Mouse (Mus musculus): ENCODE data around the gene Bcl11b.

Bcl11b gene

DNA sequence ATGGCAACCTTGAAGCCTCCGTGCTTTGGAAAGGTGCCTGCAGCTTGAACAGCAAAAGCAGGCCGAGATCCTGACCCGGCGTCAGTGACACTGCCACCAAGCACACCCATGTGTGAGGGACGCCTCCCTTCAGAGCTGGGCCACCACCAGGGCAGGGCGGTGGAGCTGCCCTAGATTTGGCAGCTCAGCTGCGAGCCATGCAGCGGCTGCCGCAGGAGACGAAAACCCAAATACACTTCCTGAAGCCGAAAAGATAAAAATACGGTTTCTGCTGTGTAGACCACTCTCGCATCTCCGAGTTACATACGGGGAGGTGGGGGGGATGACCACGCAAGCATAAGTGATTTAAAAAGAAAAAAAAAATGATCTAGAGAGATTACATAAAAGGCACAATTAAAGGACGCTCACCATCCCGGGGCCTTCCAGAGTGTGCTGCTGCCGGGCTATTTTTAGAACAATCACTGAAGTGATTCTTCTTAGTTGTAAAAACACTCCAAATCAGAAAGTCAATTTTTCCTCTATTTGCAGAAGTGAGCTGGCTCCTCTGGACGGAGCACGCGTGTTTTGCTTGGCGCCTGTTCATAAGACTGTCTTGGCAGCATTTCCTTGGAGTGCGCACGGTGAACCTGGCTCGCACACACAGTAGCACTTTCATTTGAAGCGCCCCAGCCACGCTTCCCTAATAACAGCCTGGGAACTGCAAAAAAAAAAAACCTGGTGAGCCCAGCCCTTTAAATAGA lies 72.6 kb downstream of the Bcl11b start:
- peak; percentile 62 to 71 for DNase-seq

DNA sequence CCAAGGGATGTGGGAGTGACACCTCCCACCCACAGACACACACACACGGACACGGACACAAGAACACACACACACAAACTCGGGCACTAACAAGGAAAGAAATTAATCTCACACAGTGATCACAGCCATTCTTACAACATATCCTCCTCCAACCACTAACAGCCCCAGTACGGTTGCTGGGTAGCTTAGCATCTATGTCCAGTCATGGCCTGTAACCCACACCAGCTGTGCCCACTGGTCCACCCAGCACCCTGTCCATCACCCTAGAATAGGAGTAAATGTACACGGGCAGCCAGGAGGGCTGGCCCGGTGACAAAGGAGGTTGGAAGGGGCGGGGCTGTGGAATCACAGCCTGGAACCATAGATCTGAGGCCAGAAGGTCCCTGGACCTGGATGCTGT lies 74.5 kb downstream of the Bcl11b start:
- DNase-seq: peak in 1 of 2 experiments; percentile 20

DNA sequence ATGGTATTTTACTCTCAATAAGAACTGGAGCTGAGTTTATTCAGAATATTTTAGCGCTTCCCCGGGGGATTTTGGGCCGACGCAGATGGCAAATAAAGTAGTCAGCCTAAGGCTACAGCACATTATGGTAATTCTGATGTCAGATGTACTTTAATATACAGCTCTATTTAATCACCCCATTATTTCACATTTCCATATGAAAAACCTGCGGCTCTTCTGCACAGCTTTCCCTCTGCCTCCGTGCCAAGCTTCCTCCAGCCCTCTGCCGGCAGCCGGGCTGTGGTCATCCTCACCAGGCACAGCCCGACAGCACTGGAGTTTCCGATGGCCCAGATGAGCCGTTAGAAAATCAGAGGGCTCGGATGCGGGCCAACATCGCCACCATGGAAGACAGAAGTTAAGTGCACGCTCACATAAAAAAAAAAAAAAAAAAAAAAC lies 74.9 kb downstream of the Bcl11b start:
- DNase-seq: peak in 1 of 2 experiments; percentile 38

DNA sequence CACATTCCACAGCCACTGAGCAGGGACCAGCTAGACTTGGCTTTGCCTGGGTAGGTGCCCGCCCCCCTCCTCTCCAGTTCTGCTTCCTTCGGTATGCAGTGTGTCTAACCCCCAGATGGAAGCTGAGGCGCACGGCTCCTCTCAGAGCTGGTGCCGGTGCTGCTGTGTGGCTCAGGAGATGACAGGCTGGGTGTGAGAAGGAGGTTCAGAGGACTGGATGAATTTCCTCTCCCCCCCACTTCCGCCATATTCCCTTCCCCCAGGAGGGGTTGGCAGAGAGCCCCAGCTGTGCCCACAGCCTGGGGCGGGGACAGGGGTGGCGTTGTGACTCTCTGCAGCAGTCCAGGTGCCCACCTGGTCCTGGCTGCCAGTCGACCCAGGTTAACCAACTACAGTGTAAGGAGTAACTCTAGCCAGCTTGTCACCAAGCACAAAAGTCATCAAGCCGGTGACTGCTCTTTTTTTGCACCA lies 75.4 kb downstream of the Bcl11b start:
- no peak for DNase-seq

DNA sequence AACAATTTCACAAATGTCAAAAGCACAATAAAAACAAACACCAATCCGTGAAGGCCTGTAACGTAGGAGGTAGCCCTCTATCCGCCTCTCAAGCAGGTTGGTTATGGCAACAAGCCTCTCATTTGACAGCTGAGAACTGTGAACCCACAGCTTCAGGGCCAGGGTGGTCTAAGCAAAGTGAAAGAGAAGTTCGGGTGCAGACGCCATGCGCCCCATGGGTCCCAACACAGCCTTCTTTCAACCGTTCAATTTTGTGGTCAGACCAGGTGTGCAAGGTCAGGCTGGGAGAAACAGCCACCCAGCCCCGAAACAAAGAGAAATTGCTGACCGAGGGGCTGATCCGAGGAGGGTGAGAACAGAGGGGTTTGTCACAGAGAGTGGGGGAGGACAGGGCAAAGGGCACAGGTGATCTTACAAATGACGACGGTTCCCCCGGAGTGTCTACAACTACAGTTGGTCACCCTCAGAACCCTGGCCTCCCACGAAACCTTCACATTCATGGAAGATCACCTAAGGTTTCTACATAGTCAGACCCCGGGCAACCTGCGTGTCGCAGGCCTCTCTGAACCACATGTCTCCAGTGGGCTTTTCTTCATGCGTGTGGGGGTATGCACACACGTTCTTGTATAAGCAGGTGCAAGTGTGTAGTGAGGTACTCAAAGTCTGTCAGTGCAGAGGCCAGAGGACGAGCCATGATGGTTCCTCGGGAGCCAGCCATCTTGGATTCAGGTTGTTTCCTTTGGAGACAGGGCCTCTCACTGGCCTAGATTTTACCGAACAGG lies 77.1 kb downstream of the Bcl11b start:
- no peak for DNase-seq

DNA sequence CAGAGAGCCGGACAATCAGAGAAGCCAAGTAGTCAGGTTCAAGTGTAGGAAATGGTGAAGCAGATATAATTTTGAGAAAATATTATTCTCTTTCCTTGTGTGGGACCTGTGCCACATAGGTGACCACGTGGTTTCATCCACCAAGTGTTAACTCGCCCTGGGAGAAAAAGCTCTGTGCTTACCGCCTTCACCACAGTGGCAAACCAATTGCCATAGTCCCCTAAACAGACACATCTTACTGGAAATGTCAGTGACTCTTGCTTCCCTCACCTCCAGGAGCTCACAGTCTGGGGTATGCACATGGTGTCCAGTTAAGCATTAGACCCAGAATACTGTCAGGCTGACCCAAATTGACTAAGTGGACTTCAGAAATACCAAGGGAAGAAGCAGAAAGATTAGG lies 78.7 kb downstream of the Bcl11b start:
- no peak for DNase-seq

DNA sequence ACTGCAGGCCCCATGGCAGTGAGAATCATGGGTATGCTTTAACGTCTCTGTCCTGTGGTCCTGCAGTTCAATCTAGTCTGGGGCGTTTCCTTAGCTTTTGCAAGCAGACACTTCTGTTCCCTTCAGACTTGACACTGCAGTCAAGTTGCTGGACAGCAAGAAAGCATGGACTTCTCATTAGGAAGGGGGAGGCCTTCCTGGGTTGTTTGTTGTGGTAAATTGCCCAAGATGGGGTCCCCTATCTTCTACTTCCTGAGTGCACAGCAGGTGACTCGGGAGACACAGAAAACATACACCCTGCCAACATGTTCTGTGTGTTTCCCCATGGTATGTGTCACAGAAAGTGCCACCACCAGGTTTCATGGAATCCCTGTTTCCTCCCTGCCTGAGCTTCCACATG lies 79.4 kb downstream of the Bcl11b start:
- DNase-seq: no peak

DNA sequence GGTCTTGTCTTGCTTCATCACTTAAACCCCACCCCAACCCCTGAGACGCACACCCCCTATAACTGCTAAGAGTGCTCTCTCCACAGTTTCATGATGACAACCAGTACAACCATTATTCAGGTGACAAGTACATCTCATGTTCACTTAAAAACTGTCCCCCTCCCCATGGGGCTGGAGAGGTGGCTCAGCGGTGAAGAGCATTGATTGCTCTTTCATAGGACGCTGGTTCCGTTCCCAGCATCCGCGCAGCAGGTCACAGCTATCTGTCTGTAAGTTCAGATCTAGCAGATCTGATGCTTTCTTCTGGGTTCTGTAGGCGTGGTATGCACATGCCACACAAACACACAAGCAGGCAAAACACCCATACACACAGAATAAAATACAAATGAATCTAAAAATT lies 81.2 kb downstream of the Bcl11b start:
- no peak for DNase-seq

DNA sequence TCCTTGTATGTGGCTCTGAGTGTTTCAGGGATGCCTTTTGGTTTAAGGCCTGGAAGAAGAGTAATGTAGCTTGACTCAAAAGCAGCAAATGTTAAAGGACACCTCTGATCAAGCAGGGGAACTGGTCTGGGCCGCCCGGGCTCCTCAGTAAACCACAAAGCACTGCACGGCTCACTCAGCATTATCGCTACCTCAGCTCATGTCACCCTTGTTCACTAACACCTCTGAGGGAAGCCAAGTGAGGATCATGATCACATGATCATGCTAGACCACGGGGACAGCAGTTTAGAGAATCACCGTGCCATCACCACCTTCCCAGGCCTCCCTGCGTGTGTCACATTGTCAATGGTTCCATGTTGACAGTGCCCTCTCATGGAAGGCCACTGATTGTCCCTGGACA lies 81.8 kb downstream of the Bcl11b start:
- no peak for DNase-seq

DNA sequence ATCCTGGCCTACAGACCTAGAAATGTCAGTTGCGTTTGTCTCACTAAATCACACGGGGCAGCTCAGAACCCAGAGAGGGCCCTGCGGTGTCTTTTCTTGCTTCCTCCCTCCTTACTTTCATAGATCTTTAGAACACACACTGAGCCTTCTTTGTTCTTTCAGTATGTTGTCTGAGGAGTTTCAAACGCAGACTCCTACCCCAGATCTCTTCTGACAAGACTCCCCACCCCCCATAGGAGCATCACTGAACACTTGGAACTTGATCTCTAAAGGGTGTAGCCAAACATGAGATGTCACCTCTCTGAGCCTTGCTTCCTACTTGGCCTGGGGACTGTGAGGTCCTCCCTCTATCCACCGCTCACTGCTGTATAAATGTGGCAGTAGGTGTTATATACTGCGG lies 82.2 kb downstream of the Bcl11b start:
- no peak for DNase-seq

DNA sequence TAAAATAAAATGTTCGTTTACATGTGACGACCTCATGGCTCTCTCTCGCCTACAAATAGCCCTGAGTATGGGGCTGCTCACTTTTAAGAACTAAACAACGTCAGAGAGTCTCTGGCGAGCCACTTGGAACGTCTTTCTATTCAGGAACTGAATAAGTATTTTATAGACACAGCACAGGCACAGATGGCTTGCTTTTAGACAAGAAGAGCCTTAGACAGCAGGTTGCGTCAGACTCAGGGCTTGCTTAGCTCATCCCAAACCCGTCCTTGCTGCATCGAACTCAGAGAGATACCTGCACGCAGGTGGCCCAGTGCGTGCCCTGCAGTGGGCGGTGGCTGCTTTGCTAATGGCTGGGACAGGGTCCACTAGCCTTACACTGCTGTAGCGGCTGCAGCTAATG lies 82.7 kb downstream of the Bcl11b start:
- DNase-seq: no peak

DNA sequence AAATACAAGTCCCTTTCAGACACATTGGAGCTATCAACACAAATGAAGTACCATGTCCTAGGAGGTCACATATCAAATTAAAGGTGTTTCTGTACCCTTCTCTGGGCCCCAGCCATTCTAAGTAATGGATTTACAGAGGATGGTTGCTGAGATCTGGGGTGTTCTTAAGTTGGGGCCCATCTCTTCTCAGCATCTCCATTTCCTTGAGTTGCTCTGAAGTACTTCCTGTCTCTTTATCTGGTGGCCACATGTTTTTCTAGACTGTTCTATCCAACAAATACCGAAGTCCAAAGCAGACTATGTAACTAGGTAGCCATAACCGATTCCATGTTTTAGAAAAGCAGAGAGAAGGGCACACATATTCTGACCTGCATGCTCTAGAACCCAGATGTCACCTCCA lies 83.3 kb downstream of the Bcl11b start:
- no peak for DNase-seq

DNA sequence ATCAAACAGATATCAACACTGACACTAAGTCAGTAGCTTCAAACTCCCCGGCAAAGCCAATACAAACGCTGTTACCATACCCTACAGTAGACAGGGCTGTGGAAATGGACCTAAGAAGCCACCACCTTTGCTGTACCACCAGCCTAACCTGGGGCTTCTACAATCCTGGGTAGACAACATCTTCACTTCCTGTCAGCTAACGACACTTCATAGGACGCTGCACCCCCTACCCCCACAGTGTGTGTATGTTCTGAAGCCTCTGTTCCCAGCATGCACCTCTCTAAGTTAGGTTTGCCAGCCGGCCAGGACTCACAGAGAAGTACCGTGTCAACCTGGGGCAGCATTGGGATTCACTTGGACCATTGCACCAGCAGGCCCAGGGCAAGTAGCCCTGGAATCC lies 84.6 kb downstream of the Bcl11b start:
- DNase-seq: no peak

DNA sequence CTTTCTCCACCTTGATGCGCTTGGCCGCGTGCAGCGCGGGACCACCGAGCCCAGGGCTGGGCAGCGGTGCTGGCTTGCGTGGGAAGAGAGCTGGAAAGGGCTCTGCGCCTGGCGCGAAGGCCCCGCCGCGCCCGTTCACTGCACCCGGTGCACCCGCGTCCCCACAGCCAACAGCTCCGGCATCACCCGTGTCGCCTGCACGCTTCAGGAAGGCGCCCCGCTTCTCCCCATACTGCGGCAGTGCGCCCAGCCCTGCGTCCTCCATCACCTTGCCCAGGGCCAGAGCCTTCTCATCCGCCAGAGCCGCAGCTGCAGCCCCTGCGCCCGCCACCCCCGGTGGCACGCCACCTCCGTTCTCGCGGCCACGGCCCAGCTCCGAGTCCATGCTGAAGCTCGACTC lies 87.4 kb downstream of the Bcl11b start:
- DNase-seq: no peak

DNA sequence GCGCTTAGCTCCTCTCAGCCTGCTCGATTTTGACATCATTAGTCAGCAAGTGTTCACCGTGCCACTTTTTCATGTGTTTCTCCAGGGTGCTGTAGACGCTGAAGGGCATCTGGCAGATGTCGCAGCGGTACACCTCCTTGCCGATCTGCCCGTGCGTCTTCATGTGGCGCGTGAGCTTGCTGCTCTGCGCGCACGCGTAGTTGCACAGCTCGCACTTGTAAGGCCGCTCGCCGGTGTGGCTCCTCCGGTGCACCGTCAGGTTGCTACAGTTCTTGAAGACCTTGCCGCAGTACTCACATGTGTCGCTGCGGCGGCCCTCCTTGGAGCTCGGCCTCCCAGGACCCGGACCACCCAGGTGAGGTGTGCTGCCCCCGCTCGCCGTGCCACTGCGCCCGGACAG lies 88.0 kb downstream of the Bcl11b start:
- DNase-seq: no peak

DNA sequence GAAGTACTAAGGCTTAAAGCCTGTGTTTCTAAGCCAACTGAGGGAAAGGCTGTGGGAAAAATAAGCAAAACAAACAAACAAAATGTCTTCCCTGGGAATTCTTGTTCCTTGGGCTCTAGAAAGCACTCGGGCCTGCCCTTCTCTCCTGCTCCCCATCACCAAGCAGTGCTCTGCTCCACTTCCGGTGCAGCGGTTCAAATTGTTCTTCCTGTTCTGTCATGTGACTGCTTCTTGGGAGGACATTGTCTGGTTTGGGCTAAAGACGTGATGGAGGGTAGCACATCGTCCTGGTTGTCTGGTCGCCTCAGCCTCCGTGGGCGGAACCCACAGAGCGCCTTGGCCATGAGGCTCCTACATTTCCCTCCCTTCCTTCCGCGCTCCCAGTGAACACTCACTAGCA lies 94.6 kb downstream of the Bcl11b start:
- DNase-seq: no peak

DNA sequence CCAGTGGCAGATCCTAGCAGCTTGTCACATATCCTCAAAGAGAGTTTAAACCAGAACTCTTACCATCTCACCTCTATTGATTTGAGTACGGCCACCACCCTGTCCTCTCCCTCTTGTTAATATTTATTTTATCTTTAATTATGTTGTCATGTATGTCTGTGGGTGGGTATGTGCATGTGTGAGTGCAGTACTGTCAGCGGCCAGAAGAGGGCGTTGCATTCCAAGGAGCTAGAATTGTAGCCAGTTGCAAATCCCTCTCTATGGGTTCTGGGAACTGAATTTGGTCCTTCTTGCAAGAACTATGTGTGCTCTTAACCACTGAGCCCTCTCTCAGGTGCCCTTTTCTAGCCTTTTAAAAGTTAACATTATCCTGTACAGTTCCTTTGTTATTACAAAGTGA lies 98.1 kb downstream of the Bcl11b start:
- no peak for DNase-seq

DNA sequence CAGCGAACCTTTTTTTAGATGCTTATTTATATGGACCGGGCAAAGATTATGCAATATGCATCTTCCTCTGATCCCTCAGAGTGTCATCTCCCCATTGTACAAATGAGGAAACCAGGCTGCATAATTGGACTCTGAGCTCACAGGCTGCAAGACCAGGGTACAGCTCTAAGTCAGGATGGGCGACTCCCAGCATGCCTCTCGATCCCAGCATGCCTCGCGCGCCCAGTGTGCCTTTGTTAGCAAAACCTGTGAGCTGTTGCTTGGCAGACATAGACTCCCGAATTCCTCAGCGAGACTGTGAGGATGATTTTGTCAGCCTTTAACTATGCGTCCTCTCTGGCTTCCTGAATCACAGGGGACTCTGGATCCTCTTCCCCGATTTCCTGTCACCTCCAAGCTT lies 98.9 kb downstream of the Bcl11b start:
- no peak for DNase-seq

DNA sequence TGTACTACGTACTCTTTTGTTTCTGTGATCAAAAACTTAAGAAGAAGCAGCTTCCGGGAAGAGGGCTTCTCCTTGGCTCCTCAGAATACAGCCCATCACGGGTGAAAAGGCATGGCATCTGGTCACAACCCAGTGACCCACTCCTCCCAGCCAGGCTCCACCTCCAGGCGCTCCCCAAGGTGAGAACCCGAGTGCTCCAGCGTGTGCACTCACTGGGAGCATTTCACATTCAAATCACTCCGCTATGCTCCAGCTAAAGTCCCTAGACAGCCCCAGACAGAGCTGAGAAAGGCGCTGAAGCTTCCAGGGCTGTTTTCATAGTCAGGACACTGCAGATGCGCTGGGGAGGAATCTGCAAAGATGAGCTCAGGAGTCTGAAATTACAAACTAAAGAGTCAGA lies 99.5 kb downstream of the Bcl11b start:
- DNase-seq: no peak

DNA sequence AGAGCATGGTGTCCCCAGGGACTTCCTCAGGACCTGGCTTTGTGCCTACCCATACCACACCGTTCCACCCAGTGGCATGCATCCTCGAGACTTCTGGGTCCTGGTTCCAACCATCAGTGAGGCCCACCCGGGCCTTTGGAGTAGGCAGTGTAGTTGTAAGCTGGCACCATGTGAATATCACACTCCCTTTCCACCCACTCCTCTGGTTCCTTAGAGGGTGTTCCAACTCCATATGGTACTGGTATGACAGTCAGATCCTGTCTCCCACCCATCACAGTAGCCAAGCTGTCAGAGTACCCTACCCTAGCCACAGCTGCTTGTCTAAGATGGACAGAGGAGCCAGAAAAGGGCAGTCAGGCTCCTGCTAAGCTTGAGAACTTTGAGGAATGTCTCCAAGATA lies 112.0 kb downstream of the Bcl11b start:
- no peak for DNase-seq

DNA sequence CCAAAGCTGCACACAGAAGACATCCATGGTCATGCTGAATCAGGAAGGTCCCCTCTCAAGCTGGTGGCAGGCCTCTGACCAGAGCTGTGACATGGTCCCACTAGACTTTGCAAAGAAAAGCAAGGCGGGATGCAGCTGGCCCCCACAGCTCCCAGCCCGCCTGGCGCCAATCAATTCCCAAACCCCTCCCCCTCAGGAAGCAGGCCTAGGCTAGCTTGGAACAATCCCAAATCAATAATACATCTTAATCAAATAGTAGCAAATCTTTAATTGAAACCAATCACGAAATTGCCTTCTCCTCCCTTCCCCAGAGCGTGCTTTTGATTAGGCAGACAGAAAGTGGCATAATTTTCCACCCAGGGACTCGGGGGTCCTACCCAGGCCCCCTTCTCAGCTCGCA lies 113.1 kb downstream of the Bcl11b start:
- no peak for DNase-seq

DNA sequence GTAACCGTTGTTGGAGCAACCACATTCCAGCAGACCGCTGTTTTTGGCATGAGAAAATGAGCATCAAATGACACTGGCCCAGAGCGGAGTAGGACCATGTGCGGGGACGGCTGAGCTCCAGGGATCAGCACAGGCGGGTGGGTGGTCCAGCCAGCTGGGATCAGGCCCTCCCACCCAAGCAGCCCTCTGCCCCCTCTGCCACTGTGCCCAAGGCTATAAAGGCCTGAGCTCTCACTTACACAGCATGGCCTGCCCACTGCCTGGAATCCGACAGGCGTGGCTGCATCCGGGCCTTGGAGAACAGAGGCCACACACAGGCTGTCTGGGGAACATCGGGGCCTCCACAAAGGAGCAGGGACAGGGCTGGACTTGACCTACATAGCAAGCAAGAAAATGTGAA lies 113.6 kb downstream of the Bcl11b start:
- DNase-seq: no peak

DNA sequence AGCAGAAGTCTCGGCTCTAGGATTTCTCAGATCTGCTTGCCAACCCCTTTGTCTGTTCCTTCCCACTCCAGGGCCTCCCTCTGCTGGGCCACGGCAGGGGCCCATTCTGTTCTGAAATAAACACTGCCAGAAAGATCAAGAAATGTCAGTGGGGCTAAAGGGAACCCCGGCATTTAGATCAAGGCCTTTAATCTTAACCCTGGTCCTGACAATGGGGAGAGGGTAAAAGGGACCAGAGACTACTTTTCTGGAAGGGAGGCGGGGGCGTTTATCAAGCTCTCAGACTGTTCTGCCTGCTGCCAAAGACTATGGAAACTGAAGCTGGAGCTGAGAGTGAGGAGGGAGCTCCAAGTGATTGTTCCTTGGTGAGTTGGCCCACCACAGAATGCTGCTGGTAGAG lies 114.8 kb downstream of the Bcl11b start:
- peak; percentile 12 to 26 for DNase-seq

DNA sequence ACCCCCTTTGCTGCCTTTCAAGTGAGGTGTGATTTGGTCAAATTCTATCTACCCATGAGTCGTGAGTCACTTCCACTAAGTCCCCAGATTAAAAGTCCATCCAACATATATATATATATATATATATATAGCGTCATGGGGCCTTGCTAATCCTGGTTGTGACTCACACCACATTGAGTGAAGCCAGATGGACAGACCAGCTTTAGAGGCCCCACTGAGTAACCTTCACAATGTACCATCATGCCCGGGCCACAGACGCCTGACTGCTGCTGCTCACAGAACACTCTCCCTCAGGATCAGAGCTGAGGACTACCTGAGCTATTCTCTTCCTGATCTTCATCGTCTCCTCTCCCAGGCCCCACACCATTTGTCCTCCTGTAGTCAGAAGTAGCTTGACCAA lies 115.4 kb downstream of the Bcl11b start:
- DNase-seq: peak; percentile 14 to 43

All from cerebellum, postnatal 25 days (tissue).